Mouse (Mus musculus) hindbrain, postnatal 0 days (tissue): Measurements from ENCODE around the gene Als2cl. TPM values are rescaled to one million over a fixed set of nuclear protein-coding genes. Genes with fewer than 3 reads are reported as not detected.
A peak's percentile ranks its signal among the peaks of the same experiment; 100 is the strongest.

Experiments
- ATAC-seq: fragments of 200-750 bp; cut with Nextera tagmentation; 2 replicates; pipeline ENCODE4 v1.8.0; 2017; ENCODE audit warnings: mild to moderate bottlenecking, moderate TSS enrichment, moderate library complexity
- DNase-seq: peaks from one replicate; pipeline ENCODE4 v3.0.0-alpha.2; 2015; ENCODE audit warnings: low spot score
- H3K27ac ChIP-seq: fragments of 300-500 bp; sonication (generic); 2 replicates; pipeline ENCODE4 v1.5.1; 2014; ENCODE audit warnings: mild to moderate bottlenecking
- H3K27me3 ChIP-seq: fragments of 300-500 bp; sonication (generic); 2 replicates; pipeline ENCODE4 v1.6.1; 2014; ENCODE audit warnings: low read length, mixed read lengths; ENCODE audit not compliant: insufficient read depth
- H3K36me3 ChIP-seq: fragments of 300-500 bp; sonication (generic); 2 replicates; pipeline ENCODE4 v1.6.1; 2014; ENCODE audit warnings: low read length, mixed read lengths; ENCODE audit not compliant: insufficient read depth
- H3K4me1 ChIP-seq: fragments of 300-500 bp; sonication (generic); 2 replicates; pipeline ENCODE4 v1.6.1; 2014; ENCODE audit warnings: antibody characterized with exemption, low read length, mixed read lengths; ENCODE audit not compliant: insufficient read depth
- H3K4me2 ChIP-seq: fragments of 300-500 bp; sonication (generic); 2 replicates; pipeline ENCODE4 v1.6.1; 2014; ENCODE audit warnings: low read depth, mild to moderate bottlenecking, low read length, moderate library complexity, mixed read lengths
- H3K4me3 ChIP-seq: fragments of 300-500 bp; sonication (generic); 2 replicates; pipeline ENCODE4 v1.5.1; 2014; ENCODE audit warnings: low read length
- H3K9ac ChIP-seq: fragments of 300-500 bp; sonication (generic); replicated peaks from 2 replicates; pipeline ENCODE4 v1.6.1; 2014; ENCODE audit warnings: mild to moderate bottlenecking, low read length, moderate library complexity, mixed read lengths
- H3K9me3 ChIP-seq: fragments of 300-500 bp; sonication (generic); 2 replicates; pipeline ENCODE4 v1.6.1; 2016; ENCODE audit warnings: low read length, mixed read lengths
- CTCF ChIP-seq: IDR thresholded peaks from 2 replicates; pipeline ENCODE4 v1.5.1; 2016; ENCODE audit warnings: antibody characterized with exemption, control low read depth, low read depth
- WGBS: fragments of 180-500 bp; shearing (Covaris S2); extraction: QIAGEN DNeasy Blood & Tissue Kit; methylation state at CpG from one replicate; pipeline ENCODE4 v1.1.7; 2014; 5-methylcytosine and 5-hydroxymethylcytosine counted together
- polyA plus RNA-seq: library from polyadenylated mRNA; unstranded; fragments of >200 nt; fragmentation: Nextera tagmentation; extraction: Ambion mirVana; gene quantifications from 2 replicates; pipeline ENCODE4 v1.2.1, GENCODE M21; 2015
- total RNA-seq: library from RNA; depleted of rRNA; stranded (reverse); fragments of >200 nt; gene quantifications from 2 replicates; pipeline ENCODE4 v1.2.3, GENCODE M21; 2014

Gene Als2cl
- total and polyA plus RNA-seq, 2 experiments from 2014 or later, result 2.2 to 16.3 TPM

- peak; percentile 34 for ATAC-seq
- no peak overlapping the region for H3K9ac ChIP-seq
- no peak for DNase-seq
- 20% methylated on average over 6 of the region's 6 CpGs for WGBS
- peaks cover 4% of the 10 kb centered on the region; the same call in 1 of the 2 replicates for H3K4me1 ChIP-seq
- no peak overlapping the region for H3K4me3 ChIP-seq
- 0 out of 2 replicates have a peak, but pooled peaks cover 3% of the 10 kb centered on the region for H3K36me3 ChIP-seq
- no peaks in the 10 kb centered on the region for H3K9me3 ChIP-seq
- H3K27me3 ChIP-seq, result no peaks in the 10 kb centered on the region
- H3K4me2 ChIP-seq, result no peak overlapping the region
- no peak for TF ChIP-seq CTCF
- no peak overlapping the region for H3K27ac ChIP-seq
These were observed 16.9 kb downstream of the Als2cl start for GRCm38 (mm10) chr9:110896595-110896994.

- 44% methylated on average over 10 of the region's 10 CpGs for WGBS
- Histone ChIP-seq H3K27ac (no peak overlapping the region), H3K36me3 (0 out of 2 replicates have a peak, but pooled peaks cover 3% of the 10 kb centered on the region), H3K4me1 (peaks cover 4% of the 10 kb centered on the region; the same call in 1 of the 2 replicates), H3K27me3 (no peaks in the 10 kb centered on the region), H3K9me3 (no peaks in the 10 kb centered on the region), H3K9ac (no peak overlapping the region), H3K4me3 (no peak overlapping the region), H3K4me2 (no peak overlapping the region)
- DNase-seq, result no peak
- ATAC-seq, result no peak
- no peak for TF ChIP-seq CTCF
These were observed 19.9 kb downstream of the Als2cl start for GRCm38 (mm10) chr9:110899451-110900008.

DNA sequence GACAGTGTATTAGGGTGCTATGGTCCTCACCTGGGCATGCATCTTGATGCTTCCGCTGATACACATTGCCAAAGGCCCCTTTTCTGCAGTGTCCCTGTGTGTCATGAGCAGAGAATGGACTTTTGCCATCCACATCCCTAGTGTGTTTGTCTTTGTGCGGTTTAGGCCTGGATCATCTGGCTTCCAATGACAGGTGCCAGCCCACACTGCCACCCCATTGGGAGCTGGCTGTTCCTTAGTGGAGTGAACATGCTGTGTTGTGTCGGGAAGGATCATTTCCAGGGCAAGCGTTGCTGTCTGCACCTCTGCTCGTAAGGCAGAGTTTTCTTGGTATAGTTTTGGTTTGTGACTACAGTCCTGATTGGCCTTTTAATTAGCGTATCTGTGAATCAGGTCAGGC lies 21.5 kb downstream of the Als2cl start:
- Histone ChIP-seq H3K4me1 (no peaks in the 10 kb centered on the region; the same call in 1 of the 2 replicates), H3K4me3 (no peak overlapping the region), H3K4me2 (no peak overlapping the region), H3K27ac (no peak overlapping the region), H3K27me3 (no peaks in the 10 kb centered on the region), H3K9me3 (no peaks in the 10 kb centered on the region), H3K36me3 (0 out of 2 replicates have a peak, but pooled peaks cover 3% of the 10 kb centered on the region), H3K9ac (no peak overlapping the region)
- WGBS, result 63% methylated on average over 6 of the region's 6 CpGs
- no peak for ATAC-seq
- no peak for DNase-seq
- no peak for TF ChIP-seq CTCF

DNA sequence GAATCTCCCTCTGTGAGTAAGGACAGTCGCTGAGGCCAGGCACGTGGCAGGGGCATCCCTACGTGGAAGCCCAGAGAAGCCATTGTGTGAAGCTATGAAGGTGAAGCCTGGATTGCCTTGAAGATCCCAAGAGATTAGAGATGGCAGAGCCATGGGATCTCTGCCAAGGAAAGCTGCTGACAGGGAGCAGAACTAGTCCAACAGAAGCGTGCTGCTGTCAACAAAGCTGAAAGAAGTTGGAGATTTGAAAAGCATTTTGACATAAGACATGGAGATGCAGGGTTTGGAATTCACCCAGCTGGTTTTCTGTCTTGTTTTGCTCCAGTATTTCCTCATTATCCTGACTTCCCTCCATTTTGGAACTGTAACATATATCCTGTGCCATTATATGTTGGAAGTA lies 22.6 kb downstream of the Als2cl start:
- WGBS, result 62% methylated on average over 4 of the region's 4 CpGs
- no peak overlapping the region for H3K9ac ChIP-seq
- H3K36me3 ChIP-seq, result 0 out of 2 replicates have a peak, but pooled peaks cover 3% of the 10 kb centered on the region
- H3K27me3 ChIP-seq, result no peaks in the 10 kb centered on the region
- H3K27ac ChIP-seq, result no peak overlapping the region
- no peak overlapping the region for H3K4me2 ChIP-seq
- no peaks in the 10 kb centered on the region for H3K9me3 ChIP-seq
- no peak for TF ChIP-seq CTCF
- no peaks in the 10 kb centered on the region for H3K4me1 ChIP-seq
- ATAC-seq (no peak), DNase-seq (no peak)
- H3K4me3 ChIP-seq, result no peak overlapping the region

DNA sequence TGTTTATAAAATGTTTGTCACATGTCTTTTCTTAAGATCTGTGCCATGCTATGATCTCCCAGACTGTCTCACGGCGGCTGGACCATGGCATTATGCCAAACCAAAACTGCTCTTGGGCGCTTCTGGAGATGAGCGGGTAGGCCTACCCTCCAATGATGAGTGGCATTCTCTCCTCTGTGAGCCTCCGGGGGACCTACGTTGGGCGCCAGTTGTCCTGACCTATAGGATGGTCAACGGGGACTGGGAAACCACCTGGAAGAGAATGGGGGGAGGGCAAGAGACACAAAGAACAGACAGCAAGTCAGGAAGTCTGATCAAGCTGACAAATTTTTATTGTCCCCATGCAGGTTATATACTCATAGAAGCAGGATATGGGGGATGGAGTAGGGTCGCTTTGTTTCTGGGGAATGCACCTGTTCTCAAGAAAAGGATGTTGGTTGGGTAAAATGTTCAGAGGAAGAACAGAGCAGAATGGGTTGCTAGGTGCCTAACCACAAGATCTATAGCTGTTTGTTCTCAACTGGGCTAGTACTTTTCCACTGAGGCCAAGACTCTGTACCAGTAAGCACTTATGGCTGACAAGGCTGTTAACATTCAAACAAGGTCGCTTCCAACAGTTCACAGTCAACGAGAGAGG lies 27.6 kb downstream of the Als2cl start:
- no peak for TF ChIP-seq CTCF
- H3K27me3 ChIP-seq, result no peaks in the 10 kb centered on the region
- 91% methylated on average over 11 of the region's 11 CpGs for WGBS
- no peak overlapping the region for H3K27ac ChIP-seq
- H3K4me2 ChIP-seq, result no peak overlapping the region
- ATAC-seq (no peak), DNase-seq (no peak)
- no peak overlapping the region for H3K9ac ChIP-seq
- H3K9me3 ChIP-seq, result no peaks in the 10 kb centered on the region
- no peak overlapping the region for H3K4me3 ChIP-seq
- no peaks in the 10 kb centered on the region for H3K36me3 ChIP-seq
- H3K4me1 ChIP-seq, result no peaks in the 10 kb centered on the region

GRCm38 (mm10) chr9:110907838-110908630 lies 28.4 kb downstream of the Als2cl start:
- H3K4me1 ChIP-seq, result no peaks in the 10 kb centered on the region
- no peak overlapping the region for H3K4me3 ChIP-seq
- WGBS, result 78% methylated on average over 4 of the region's 4 CpGs
- no peaks in the 10 kb centered on the region for H3K27me3 ChIP-seq
- no peaks in the 10 kb centered on the region for H3K36me3 ChIP-seq
- TF ChIP-seq CTCF, result no peak
- no peak overlapping the region for H3K27ac ChIP-seq
- H3K9ac ChIP-seq, result no peak overlapping the region
- no peak for ATAC-seq
- H3K9me3 ChIP-seq, result no peaks in the 10 kb centered on the region
- no peak for DNase-seq
- no peak overlapping the region for H3K4me2 ChIP-seq

- no peak for DNase-seq
- no peaks in the 10 kb centered on the region for H3K4me1 ChIP-seq
- no peak overlapping the region for H3K4me2 ChIP-seq
- no peaks in the 10 kb centered on the region for H3K9me3 ChIP-seq
- H3K36me3 ChIP-seq, result no peaks in the 10 kb centered on the region
- no peaks in the 10 kb centered on the region for H3K27me3 ChIP-seq
- no peak overlapping the region for H3K4me3 ChIP-seq
- 97% methylated on average over 3 of the region's 3 CpGs for WGBS
- ATAC-seq, result no peak
- H3K9ac ChIP-seq, result no peak overlapping the region
- no peak overlapping the region for H3K27ac ChIP-seq
- TF ChIP-seq CTCF, result no peak
These were observed 29.0 kb downstream of the Als2cl start for GRCm38 (mm10) chr9:110908631-110909016.
